Mouse (Mus musculus) E14TG2a.4 (cell line): ENCODE data around the gene Efna5.

Experiments used
- CTCF ChIP-seq: conservative IDR thresholded peaks from 2 replicates; pipeline ENCODE4 v1.5.1; 2014; ENCODE audit warnings: low read length
- NANOG ChIP-seq: IDR thresholded peaks from 2 replicates; pipeline ENCODE4 v1.6.1; 2014; ENCODE audit warnings: borderline replicate concordance, low read length, mixed read lengths

DNA sequence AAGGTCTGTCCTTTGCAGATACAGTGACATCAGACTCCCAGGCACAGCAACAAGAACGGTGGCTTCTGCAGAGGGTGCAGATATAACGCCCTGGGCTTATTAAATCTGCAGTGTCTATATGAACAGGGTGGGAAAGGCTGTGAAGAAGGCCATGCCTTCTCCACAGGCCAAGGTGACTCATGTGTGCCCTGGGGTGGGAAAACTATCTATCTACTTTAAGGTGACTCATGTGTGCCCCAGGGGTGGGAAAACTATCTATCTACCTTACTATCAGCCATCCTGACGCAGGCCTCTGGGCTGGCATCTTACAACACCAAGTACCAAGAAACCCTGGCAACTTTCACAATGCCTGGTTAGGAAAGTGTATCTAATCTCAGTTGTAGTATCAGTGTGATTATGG, 124.2 kb downstream of the Efna5 start:
- TF ChIP-seq CTCF (no peak), NANOG (no peak)
